Mouse (Mus musculus) embryonic fibroblast, embryonic 13.5 days (primary cell): Measurements from ENCODE around the gene Atxn7l2.

Experiments used
- CTCF ChIP-seq: IDR thresholded peaks from 2 replicates; pipeline ENCODE4 v1.5.1; 2011; ENCODE audit warnings: mild to moderate bottlenecking, control low read depth, low read length, moderate library complexity, borderline replicate concordance; ENCODE audit not compliant: insufficient read depth
- POLR2A ChIP-seq: IDR thresholded peaks from 2 replicates; pipeline ENCODE4 v1.6.1; 2011; ENCODE audit warnings: low read depth, mild to moderate bottlenecking, control low read depth, low read length, moderate library complexity

GRCm38 (mm10) chr3:108257831-108258500 is 47.2 kb upstream of the Atxn7l2 start:
- TF ChIP-seq POLR2A (no peak), CTCF (no peak)
